Mouse (Mus musculus) right cerebral cortex, postnatal 36 days (tissue): ENCODE measurements around the gene Uap1l1.

Experiments used
- DNase-seq, 2 experiments: peaks; one replicate each; pipeline ENCODE4 v3.0.0; 2022; ENCODE audit warnings: low spot score in 2 of 2, mixed read lengths in 1 of 2

Gene Uap1l1

GRCm38 (mm10) chr2:25318119-25318966 lies 47.1 kb downstream of the Uap1l1 start:
- no peak for DNase-seq

GRCm38 (mm10) chr2:25311491-25311891 lies 54.0 kb downstream of the Uap1l1 start:
- no peak for DNase-seq

- DNase-seq: no peak
These were observed 54.5 kb downstream of the Uap1l1 start for GRCm38 (mm10) chr2:25310969-25311368.

- DNase-seq: no peak
These were observed 55.3 kb downstream of the Uap1l1 start for GRCm38 (mm10) chr2:25310180-25310579.
